Mouse (Mus musculus) cerebellum, postnatal 25 days (tissue): ENCODE results near the gene Gnb1.
"Not testable (repeated sequence)": the region's sequence is repeated elsewhere in the genome, so short reads cannot be mapped to it uniquely, and the experiment has no call there.

ENCODE experiments used
- DNase-seq, 2 experiments: peaks; one replicate each; pipeline ENCODE4 v3.0.0; 2021; ENCODE audit warnings: mixed read lengths in 2 of 2

Gnb1 gene

DNA sequence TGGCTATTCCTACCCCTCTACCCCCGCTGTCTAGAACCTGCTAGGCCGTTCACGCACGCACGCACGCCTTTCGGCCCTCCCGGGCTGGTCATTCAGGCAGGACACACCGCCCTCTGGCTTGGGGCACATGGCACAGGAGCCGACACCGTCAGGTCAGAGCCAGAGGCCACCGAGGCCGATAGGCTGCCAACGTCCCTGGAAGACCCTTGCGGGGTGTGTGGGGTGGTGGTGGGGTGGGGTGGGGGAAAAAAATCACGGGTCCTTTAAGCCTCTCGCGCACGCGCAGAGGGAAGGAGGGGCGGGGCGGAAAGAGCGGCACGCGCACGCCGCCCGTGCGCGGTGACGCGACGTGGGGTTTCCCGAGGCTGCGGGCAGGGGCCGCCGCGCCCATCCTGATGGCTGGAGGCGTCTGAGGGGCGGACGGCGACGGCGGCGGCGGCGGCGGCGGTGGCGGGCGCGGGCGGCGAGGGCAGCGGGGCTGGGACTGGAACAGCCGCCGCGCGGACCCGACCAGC lies at the start of gene Gnb1:
TSS of gene Gnb1 (plus strand) at position 372 of the 515 bp plus-strand sequence.
- peak; percentile 98 to 100 for DNase-seq

DNA sequence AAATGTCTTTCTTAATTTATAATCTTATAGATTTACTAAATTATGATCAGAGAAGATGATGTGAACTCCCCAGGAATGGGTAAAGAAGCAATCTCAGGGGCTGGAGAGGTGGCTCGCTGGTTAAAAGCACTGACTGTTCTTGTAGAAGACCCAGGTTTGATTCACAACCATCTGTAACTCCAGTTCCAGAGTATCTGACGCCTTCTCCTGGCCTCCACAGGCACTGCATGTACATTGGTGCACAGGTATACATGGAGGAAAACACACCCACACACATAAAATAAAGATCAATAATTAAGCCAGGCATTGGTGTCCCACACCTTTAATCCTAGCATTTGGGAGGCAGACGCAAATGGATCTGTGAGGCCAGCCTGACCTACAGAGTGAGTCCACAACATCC lies 48.4 kb upstream of the Gnb1 start:
- no peak for DNase-seq

DNA sequence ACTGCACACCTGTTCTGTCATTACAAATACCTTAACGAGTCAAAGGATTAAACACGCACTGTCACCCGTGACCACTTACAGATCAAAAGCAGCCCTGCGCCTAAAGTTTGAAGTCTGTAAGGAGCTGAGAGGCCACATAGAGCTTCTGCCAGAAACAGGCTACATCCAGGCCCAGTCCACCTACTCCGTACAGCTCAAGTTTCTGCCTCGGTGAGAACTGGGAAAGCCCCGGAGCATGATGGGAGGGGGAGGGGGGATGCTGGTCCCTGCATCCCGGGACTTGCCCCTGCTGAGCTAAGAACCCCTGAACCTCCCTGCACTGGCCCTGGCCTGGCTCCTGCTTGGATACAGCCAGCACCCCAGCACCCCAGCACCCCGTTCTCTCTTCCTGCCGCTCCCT lies 39.6 kb upstream of the Gnb1 start:
- DNase-seq = no peak

DNA sequence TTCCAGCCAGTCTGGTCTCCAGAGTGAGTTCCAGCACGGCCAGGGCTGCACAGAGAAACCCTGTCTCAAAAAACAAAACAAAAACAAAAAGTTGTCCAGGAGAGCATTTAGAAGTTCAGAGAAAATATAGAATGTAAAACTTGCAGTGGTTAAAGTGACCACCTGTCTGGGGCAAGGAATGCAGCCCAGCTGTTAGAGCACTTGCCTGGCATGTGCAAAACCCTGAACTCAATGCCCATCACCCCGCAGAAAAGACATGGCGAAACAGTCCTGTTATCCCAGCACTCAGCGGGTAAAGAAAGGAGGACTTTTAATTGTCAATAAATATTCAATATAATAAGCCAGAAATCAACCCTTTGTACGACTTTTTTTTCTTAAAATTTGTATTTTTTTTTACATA lies 32.6 kb upstream of the Gnb1 start:
- no peak for DNase-seq

DNA sequence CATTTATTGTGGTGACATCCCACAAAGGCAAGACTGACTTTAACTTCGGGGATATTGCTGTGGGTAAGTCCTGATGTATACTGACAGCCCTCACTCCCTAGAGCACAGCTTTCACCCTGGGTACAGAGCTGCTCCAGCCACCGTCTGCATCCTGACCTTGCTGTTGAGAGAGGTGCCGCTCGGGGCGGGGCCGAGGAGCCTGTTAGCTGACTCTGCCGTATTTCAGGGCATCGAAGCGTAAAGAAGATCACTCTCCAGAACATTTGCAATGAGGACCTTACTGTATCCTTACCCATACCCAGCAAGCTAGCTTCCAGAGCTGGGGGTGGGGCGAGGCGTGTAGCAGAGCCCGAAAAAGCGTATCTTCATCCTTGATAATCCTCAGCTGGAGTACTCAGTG lies 28.1 kb upstream of the Gnb1 start:
- DNase-seq = no peak

DNA sequence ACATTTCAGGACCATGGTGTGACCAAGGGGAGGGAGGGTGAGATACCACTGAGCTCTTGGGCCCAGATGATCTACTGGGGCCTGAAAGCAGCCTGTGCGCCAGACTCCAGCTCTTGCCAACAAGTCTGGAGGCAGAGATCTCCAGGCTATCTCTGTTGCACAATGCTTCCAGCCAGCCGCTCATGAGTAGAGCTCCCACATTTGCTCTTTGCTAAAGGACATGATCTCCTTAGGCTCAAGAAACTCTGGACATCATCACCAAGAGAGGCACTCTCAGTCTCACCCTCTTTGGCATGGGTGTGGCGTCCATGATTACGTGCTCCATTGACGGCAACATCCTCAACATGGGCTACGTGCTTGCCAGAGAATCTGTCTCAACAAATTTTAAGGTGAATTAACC lies 27.6 kb upstream of the Gnb1 start:
- no peak for DNase-seq

DNA sequence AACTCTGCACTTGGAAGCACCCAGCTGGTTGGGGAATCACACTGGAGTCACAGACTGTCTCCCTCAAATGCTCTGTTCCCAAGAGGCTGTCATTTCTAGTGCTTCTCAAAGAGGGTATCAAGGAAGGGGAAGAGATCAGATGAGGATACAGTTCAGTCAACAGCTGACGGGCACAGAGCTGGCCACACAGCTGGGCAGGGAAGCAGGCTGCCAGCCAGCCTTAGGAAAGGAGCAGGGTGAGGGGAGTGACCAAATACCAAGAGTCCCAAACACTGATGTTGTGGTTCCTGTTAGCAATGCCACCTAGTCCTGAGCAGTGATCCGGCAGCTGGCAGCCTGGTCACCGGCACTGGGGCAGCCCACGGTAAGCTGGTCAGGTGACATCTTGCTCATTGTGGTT lies 27.1 kb upstream of the Gnb1 start:
- DNase-seq = no peak

DNA sequence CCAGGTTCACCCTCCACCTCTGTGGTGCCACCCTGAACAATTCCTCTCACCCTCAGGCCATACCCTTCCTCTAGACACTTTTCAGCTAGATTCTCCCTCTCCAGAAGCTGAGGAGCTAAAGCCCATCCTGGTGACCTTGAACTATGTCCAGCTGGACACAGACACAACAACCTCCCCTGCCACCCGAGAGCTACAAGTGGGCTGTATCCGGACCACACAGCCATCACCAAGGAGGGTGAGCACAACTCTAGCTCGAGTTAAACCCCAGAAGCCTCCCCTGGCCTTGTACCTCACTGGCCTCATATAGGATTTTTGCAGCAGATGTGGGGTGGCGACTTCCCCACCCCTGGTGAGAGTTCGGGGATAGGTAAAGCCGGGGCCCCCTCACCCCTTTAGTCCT lies 25.6 kb upstream of the Gnb1 start:
- no peak for DNase-seq

DNA sequence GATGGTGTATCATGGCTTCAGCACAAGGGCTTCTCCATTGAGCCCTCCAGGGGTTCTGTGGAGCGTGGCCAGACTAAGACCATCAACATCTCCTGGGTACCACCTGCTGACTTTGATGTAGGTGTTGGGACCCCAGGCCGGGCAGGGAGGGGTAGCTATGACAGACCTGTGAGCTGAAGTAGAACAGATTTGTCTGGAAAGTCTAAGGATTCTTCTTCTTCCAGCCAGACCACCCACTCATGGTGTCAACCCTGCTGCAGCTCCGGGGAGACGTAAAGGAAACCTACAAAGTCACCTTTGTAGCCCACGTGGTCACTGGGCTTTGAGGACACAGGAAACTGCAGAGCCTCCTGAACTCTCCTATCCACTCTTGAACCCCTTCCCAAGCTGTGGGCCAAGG lies 25.1 kb upstream of the Gnb1 start:
- DNase-seq = no peak

DNA sequence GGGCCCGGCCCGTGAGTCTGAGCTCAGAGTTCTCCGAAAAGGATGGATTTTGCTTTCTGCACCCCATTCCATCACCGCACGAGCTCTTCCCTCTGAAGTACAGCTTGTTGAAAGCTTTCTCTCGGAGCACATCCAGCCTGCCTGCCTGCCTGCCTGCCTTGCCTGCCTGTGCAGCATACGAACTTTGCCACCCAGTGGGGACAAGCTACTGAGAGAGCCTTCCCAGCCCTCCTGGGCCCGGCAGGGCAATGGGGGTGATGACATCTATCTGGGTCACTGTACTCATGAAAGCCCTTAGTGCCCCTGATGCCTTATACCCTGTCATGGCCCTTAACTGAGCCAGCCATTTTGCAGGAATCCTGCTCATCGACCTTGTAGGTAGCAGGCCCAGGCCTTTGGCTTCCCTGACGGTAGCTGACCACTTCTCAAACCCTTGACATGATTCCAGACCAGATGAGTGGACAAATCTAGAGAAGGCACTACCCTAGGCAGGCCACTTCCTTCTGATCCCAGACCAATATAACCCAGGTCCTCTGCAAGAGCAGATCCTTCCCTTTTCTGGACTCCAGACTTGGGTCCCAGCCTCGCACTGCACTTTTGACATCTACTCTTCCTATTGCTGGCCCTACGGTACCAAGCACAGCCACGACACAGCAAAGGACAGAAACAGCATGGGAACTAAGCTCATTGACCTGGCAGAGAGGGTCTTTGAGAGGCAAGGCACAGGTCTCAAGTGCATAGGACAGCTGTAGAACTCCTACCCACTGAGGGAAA lies 23.7 kb upstream of the Gnb1 start:
- DNase-seq = no peak

DNA sequence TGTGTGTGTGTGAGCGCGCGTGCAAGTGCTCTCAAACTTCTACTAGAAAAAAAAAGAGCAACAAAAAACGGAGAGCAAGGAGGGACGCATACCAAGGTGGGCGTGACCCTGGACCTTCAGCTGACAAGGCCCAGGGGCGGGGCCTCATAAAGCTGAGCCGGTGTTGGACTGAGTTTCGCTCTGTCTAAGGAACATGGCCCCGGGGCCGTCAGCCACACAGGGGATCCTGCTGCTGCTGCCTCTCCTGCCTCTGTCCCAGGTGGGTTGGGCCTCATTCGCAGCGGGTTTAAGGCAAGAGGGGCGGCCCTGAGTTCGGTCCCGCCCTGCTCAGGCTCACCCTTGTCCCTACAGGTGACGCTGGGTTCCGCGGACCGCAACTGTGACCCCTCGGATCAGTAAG lies 22.2 kb upstream of the Gnb1 start, which contains the start of gene Tmem52:
TSS of gene Tmem52 (plus strand) at position 163 of the 400 bp plus-strand sequence.
- DNase-seq = peak in 1 of 2 experiments; percentile 40

DNA sequence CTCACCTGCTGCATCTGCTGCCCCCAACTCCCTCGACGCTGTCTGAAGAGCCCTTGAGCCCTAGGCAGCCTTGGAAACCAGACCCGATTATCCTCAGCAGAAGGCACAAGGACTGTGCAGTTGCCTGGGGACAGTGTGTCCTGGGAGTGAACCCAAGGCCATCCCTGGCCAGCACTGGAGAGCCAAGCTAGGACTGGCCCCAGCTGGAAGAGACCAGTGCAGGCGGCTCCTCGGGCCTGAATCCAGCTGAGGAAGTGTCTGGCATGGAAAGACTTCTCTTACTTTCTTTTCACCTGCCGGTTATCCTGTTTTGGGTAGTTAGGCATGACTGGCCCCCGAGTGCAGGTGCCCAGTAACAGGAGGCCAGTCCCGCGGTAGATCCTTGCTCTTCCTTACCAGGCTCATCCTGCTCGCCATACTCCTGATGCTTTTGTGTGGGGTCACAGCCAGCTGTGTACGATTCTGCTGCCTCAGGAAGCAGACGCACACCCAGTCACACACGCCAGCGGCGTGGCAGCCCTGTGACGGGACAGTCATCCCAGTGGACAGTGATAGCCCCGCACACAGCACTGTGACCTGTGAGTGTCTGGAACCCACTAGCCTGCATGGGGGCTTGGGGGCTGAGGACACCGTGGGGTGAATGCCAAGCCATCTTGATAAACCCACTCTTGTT lies 21.4 kb upstream of the Gnb1 start:
- peak; percentile 33 to 41 for DNase-seq

DNA sequence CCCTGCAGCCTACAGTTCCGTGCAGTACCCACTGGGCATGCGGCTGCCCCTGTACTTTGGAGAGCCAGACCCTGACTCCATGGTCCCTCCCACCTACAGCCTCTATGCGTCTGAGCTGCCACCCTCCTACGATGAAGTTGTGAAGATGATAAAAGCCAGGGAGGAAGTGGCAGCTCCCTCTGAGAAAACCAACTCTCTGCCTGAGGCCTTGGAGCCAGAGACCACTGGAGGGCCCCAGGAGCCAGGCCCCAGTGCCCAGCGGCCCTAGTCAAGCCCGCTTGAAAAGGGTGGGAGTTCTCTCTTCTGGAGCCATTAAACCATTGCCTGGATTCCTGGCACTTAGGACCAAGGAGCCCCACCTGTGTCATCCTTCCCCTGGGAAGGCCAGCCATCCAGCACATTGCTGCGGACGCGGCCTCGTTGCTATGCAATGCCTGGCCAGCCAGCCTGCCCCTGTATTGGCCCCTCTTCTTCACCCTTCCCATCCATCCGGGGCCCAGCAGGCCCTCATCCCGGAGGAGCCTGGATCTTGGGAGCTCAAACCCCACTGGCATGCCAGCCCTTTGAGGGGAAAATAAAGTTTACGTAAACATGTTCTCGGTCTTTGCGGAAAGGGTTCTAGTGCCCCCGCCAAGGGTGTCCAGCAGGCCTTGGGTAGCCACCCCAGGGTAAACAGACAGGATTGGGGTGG lies 20.8 kb upstream of the Gnb1 start:
- no peak for DNase-seq

DNA sequence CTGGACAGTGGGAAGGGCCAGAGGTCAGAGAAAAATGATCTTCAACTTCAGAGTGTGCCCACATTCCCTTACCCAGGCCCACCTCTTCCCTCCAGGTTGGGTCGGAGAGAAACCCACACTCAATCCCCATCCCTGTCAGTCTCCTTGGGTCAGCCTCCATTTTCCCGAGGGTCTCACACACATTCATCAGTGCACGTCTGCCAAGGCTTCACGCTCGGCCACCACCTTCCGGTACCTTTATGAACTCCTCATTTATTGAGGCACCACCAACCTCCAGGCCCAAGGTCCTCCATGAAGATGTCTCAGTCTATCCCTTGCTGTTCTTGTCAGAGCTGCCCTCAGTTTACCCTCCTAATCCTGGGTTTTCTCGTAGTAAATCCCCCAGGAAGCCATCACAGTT lies 20.2 kb upstream of the Gnb1 start:
- no peak for DNase-seq

DNA sequence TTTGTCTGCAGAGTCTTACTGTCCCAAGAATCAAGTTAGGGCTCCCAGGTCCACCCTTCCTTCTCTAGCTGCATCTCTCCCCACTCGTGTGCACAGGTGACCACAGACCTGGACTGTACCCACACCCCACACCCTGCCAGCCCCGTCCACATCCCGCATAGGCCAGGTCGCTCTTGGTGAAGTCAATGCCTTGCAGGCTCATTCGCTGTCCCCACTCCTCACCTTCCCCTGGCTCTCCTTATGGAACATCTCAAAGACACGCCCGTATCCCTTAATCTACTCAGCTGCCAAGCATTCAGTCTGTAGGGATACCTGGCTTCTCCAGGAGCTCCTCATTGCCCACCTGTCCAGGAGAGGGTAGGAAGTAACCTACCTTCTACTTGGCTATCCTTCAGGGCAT lies 19.8 kb upstream of the Gnb1 start:
- DNase-seq = no peak

DNA sequence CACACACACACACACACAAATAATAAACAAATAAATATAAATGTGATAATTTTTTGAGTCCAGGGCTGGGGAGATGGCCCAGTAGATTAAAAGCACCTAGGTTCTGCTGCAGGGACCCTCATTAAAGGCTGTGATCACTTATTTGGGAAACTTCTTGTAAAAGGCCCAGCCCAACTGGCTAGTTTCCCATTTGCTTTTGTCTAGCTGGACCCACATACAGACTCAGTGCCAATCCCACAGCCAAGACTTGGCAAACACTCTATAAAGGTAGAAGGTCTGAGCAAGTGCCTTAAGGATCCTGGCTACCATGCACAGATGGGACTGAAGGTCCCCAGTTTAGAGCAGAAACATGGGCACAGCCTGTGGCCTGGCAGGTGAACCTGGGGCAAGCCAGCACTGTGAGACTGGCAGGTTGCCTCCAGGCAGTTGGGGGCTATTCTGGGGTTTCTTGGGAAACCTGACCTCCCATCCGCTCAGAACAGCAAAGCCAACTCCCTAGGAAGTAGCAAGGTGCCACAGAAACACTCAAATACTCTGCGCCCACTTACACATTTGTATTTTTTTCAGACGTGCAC lies 18.4 kb upstream of the Gnb1 start:
- DNase-seq = peak; percentile 86 to 89

DNA sequence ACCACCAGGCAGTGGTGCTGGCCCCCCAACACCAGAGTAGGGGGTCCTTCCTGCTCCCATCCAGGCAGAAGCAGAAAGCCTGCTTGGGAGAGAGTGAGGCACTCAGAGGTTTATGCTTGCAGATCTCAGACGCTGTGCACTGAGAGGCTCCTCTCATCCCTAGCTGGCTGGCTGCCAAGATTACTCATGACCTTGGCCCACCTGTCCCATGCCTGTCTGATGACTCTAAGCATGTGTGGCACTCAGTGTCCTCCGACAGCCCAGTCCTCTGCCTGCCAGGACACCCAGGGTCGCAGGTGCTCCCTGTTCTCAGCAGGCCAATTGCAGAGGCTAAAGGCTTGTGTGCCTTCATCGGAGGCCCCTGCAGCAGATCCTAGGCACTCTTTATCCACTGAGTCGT lies 17.8 kb upstream of the Gnb1 start:
- peak; percentile 86 to 89 for DNase-seq

DNA sequence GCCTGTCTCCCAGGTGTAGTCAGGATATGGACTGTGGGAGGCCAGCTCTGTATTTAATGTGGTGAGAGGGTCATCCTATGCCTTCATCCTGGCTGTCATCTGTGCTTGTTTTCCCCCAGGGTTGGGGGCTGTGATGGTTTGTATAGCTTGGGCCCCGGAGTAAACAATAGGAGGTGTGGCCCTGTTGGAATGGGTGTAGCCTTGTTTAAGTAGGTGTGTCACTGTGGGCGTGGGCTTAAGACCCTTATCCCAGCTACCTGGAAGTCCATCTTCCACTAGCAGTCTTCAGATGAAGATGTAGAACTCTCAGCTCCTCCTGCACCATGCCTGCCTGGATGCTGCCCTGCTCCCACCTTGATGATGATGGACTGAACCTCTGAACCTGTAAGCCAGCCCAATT lies 17.4 kb upstream of the Gnb1 start:
- DNase-seq = not testable (repeated sequence)

DNA sequence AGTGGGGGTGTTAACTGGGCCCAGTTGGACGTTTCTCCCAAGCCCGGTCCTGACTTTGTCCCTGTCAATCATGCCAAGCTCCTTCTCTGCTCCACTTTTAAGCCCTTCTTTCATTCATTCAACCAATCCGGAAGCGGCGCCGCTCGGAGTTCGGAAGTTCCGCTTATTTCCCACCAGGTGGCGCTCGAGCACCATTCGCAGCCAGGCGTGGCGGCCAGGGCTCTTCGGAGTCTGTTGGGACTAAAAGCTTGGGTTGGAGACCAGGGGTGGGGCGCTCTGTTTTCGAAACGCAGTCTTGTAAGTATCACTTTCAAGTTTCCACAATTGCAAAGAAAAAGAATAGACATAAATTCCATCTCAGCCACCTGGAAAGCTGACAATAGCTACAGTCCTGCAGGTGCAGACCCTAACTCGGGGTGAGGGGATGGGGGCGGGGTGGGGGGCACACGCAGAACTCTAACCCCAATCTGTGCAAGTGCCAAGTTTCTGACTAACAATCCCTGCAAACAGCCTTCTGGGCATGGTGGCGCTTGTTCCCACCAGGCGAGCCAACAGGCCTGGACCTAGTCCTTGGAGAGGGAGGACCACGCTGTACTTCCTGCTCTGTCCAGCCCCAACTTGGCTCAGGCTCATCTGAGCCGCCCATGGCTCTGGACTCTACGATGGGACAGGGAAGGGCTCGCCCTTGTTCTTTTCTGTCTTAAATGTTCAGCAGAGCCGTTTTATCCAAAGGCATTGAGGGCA lies 9.6 kb upstream of the Gnb1 start:
- peak; percentile 86 to 88 for DNase-seq

DNA sequence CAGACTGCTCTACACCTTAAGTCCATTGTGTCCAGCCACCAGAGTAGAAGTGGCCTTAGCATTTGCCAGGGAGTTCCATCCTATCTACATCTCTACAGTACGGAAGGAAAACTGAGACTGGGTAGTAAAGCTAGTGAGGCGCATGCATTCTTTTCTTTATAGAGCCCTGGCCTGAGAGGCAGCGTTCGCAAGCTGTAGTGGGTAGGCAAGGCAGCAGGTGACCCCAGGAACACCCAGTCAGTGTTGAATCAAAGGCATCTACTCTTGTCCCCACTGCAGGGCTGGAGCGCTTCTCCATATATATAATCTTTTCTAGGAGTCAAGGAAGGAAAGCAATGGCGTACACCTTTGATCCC lies 9.1 kb upstream of the Gnb1 start:
- DNase-seq = no peak

DNA sequence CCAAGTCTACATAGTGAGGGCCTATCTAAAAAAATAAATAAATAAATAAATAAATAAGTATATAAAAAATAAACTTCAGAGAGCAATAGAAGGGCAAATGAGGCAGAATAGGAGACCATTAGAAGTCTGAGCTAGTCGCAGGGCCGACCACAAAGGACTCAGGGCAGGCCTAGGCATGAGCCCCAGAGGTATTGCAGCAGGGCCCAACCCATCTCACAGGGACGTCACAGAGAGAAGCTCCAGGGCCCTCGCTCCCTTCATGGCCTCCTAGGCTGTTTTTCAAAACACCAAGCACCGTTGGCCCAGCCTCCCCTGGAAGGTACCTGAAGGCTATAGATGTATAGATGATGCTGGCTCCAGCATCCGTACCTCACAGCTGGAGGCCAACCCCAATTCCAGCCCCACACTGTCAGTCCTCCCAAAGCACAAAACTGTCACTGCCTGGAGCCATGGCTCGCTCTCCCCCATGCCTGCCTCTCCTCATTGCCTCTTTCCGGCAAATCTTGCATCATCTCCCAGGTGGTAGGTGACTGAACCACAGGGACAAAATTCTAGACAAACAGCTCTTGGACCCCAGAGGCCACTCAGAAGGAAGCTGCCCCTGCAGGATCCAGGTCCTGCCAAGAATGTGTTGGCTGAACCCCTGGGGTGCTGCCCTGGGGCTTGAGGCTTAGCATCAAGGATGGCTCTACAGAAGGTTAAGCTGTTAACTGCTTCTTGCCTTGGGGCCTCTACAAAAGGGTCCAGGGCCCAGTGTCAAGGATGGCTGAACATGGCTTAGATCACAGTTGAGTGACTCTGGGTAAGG lies 8.2 kb upstream of the Gnb1 start:
- no peak for DNase-seq

DNA sequence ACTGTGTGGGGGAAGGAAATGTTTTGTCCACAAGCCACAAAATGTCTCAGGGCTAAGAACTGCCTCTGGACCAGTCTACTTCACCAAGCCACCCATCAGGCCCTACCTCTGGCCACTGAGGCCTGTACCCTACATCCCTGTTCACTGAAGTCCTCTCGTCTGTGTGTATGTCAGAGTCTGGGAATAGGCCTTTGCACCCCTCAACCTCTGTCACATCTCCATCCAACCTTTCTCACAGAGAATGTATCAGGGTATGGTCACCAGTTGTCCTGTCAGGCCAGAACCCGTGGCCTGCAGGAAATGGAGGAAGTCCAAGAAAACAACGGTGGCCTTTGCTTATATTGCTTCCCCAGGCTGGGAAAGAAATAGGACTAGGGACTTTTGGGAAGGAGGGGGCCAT lies 5.6 kb upstream of the Gnb1 start:
- no peak for DNase-seq
